Mouse (Mus musculus) gastrocnemius, postnatal 4 days (tissue): ENCODE measurements at regions not wholly inside any gene's neighbourhood (a gene's known extent, or its start where the extent isn't known, plus 50 kb on each side); places are given as distances from the start of the nearest gene placed in this dataset.

Experiments used
- DNase-seq, 2 experiments: peaks; one replicate each; pipeline ENCODE4 v3.0.0; 2021 to 2022; ENCODE audit warnings: low spot score in 2 of 2, mixed read lengths in 2 of 2

DNA sequence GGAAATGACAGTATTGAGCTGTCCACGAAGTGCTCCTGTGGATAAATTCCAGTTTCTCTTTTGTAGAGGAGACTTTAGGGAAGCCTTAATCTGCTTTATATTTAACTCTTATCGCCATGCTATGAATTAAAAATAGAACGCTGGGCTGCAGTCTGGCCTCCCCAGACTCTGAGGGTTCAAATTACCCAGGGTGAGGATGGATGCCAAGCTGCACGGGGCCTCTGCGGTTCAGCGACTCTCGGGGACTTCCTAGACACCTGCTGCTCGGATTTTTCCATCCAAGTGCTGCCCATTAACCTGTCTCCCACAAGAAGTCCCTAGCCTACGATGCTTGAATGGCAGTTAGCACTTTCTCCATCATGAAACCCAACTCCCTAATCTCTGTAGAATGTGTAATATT, 189.3 kb upstream of the Jade1 start:
- DNase-seq, result peak in 1 of 2 experiments; percentile 22

DNA sequence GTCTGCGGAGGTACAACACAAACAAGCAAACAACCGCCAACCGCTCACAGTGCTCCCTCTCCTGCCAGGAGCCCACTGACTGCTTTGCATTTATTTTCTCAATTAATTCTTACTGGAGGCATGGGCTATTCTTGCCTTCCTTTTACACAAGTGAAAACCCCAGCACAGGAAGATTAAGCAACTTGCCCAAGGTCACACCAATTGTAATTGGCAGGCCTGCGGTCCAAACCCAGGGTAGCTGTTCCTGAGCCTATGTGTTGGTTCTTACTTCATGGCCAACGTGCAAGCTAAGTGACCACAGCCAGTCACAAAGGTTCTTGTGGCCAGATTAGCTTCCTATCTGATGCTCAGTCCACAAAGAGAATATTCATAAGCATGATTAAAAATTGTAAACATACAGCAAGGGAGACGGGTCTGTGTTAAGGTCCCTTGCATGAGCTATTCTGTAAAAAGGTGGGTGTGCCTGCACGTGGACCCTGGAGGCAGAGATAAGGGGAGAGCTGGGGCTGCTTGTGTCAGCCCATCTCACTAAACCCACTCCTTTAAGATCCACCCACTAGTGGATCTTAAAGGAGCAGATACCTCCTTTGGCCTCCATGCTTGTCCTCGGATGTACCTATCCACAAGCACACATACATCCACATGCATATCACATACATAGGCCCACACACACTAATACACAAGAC, 190.2 kb upstream of the Jade1 start:
- DNase-seq, result no peak

DNA sequence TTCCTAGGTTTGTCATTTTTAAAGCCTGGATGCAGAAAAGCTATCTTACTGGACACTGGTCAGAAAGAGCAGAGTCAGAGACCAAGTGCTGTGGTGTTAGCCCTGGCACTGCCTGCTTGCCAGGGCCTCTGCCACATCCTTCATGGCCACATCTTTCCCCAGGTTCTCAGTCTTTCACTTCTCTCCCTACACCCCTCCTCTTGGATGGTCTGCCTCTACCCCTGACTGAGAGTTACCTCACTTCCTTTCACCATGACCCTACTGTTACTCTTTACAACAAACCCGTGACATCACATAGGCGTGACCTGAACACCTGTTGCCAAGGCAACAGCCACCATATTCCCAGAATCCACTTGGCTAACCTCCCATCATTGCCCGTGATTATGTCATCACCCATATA, 191.6 kb upstream of the Jade1 start:
- no peak for DNase-seq

DNA sequence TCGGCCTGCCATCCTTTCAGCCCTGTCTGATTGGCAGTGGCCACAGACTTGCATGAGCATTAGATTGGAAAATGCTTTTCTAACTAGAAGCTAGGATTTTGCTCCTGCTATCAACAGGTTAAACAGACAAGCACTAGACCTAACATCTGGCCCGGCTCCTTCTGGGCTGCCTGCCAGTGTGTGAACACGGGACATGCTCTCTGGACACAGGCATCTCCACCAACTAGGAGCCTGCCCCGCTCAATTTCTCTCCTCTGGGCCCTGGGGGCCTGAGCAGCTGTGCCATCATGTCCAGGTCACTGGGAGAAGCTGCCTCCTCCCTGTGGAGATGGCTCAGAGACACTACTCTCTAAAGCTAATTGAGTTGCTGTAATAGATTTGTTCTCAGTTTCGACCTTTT, 195.3 kb upstream of the Jade1 start:
- DNase-seq, result peak in 1 of 2 experiments; percentile 73

DNA sequence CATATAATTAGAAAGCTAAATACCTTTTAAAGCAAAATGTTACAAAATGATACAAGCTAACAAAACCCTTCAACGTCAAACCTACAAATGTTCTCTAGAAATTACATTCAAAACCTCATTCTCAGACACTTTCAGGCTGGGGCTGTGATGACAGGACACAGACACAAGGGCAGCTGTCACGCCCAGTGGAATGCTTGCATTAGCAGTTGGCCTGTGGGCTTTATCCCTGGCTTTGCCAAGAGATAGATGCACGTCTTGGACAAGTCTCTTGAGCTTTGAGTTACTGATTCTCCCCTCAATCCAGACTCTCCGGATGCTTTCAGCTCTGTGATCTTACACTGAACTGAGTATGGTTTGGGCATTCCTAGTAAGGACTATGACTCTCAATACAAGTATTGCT, 196.1 kb upstream of the Jade1 start:
- no peak for DNase-seq

DNA sequence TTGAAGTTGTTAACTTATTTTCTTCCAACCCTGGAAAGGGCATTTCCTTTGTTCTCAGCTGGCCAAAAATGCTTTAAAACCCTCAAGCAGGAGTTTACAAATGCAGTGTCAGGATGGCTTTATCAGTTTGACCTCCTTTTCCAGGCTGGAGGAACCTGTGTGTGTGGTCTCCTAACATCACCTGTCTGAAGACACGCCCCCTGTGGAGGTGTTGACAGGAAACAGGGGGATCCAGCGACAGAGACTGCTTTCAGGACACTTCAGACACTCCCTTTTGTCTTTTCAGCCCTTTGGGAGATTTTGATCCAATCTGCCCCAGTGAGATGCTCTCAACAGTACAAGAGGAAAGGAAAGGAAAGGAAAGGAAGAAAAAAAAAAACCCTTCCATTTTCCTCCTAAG, 202.5 kb upstream of the Jade1 start:
- no peak for DNase-seq

DNA sequence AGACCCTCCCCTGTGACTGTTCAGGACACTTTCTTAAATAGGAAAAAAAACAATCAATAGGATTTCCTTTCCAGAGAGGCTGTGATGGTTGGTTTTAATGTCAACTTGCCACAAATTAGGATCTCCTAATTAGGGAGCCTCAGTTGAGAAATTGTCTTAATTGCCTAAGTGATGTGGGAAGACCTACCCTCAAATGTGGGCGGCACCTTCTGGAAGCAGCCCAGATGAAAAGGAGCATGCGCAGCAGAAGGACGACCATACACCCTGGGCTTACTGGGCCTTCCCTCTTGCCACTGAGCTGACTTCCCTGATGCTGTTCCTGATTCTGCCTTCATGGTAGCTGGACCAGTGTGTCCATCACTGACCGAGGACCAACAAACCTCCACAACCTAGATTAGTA, 203.7 kb upstream of the Jade1 start:
- no peak for DNase-seq

DNA sequence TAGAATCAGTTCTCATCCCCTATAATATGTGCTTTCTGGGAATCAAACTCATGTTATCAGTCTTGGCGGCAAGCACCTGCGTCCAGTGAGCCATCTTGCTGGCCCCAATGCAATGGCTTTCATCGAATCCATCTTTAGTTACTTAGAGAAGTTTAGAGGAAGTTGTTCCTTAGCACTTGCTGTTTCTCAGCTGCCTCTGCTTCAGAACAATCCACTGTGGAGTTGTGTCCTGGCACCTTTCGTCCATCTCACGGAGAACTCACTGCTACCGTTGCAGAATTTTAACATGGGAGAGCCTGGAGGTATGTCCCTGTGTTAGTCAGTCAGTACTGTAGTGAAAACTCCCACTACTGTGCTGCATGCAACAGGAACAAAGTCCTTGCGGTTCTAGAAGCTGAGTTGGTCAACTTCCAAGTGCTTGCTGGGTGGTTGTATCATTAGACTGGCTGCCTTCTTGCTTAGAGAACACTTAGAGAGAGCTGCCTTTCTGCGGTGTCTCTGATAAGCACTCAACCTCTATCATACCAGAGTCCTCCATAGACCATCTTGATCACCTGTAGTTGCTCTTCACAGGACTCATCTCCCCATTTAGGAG, 204.3 kb upstream of the Jade1 start:
- no peak for DNase-seq

DNA sequence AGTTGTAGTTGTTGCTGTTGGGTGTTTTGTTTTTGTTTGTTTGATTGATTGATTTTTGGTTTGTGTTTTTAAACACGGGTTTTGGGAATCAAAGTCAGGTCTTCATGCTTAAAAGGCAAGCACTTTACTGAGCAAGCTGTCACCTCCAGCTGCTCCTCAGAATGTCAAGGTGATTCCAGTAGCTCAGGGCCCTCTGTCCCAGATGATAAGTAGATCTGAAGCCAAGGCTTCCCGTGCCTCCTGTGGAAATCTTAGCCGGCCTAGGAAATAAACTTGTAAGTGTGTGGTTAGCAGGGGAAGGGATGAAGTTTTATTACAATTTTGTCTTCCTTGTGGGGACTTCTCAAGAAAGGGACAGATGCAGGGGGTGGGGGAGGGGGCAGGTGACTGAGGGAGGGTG, 205.2 kb upstream of the Jade1 start:
- no peak for DNase-seq

DNA sequence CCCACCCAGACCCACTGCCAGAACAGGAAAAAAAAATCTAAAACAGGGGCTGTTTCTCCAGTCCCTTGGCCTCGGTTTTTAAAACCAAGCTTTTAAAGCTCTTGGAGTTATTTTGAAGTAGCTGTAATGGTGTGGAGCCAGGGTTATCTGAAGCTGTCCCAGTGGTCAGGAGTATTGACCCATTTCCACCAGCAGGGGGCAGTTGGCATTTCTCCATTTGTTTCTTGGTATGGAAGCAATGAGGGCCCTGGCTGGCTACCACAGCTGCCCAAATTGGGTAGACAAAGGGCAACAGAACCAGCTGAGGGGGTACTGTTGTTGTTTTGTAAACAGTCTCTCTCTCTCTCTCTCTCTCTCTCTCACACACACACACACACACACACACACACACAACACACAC, 206.7 kb upstream of the Jade1 start:
- DNase-seq, result peak in 1 of 2 experiments; percentile 29

DNA sequence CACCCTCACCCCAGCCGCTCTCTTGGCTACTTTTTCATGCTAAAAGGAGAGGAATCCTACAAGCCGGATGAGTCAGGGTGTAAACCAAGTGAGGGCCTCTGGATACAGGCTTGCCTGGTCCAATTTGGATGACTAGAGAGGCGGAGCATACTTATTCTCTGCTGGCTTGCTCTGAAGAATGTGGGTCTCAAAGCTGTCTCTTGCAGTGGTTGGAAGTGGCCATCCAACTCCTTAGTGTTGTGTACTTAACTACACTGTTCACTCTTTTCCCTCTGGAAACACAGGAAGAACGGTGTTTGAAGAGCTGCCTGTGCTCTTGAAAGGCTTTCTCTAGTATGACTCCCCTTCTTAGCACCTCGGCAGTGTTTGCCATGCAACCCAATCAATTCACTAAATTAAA, 208.7 kb upstream of the Jade1 start:
- DNase-seq, result no peak

DNA sequence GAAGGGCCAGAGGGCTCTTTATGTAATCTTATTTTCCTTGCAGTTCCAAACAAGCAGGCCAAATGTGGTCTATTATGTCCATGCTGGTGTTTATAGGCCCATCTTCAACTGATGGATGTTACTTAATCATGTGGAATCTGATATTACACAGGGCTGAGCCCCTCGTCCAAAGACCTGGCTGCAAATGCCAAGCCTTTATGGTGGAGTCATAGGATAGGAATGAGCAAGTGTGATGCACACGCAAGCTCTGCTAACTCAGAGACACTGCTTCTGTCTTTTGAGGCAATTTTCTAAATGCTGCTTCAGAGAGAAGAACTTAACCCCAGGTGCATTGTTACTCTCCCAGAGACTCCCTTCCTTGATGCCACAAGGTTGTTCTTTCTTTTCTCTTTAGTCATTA, 212.1 kb upstream of the Jade1 start:
- no peak for DNase-seq

DNA sequence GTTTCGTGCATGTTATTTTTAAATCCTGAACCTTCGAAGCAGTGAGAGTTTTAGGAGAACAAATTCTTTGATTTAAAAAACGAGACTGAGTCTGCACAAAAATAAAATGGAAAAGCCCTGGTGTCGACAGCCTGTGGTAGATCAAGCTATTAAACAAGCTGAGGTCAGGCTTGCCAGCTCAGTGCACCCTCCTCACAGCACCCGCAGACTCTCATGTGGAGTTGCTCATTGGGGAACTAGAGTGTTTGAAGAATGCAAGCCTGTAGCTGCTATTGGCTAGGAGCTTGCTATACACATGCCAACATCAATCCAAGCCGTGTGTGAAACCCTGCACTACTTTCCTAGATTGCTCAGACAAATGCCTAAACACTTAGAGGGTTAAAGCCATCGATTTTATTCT, 223.1 kb upstream of the Jade1 start:
- no peak for DNase-seq

DNA sequence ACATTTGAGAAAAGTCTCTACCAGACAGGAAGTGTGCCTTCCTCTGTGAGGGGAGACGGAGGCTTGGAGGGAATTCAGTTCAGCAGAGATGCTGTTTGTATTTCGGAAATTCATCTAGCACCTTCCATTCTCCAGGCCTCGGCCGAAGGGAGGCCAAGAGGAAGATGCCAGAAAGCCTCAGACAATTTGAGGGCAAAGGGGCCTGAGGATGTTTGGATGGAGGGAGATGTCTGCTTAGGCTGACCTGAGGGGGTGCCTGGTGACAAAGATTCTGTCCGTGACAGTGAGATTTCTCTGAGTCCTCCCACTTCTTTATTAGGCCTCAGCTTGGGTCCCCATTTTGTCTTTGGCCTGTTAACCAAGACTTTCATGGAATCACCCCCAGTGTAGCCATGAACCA, 225.2 kb upstream of the Jade1 start:
- DNase-seq, result no peak

DNA sequence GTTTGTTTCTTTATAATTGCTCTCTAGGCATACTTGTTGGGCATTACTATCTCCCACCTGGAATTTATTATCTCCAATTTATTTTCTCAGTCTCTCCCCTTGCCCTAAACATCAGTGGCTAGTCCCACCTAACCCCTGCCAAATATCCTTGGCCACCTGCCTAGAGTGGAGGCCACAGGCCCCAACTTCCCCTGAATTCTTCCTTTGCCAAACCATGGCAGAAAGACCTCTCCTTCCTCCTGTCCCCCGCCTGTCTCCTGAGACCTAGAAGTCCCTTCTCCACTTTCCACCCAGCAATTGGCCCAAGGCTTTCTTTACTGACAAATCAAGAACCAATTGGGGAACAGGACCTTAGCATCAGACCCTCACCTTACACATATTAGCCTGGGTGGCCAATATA, 226.7 kb upstream of the Jade1 start:
- DNase-seq, result no peak

DNA sequence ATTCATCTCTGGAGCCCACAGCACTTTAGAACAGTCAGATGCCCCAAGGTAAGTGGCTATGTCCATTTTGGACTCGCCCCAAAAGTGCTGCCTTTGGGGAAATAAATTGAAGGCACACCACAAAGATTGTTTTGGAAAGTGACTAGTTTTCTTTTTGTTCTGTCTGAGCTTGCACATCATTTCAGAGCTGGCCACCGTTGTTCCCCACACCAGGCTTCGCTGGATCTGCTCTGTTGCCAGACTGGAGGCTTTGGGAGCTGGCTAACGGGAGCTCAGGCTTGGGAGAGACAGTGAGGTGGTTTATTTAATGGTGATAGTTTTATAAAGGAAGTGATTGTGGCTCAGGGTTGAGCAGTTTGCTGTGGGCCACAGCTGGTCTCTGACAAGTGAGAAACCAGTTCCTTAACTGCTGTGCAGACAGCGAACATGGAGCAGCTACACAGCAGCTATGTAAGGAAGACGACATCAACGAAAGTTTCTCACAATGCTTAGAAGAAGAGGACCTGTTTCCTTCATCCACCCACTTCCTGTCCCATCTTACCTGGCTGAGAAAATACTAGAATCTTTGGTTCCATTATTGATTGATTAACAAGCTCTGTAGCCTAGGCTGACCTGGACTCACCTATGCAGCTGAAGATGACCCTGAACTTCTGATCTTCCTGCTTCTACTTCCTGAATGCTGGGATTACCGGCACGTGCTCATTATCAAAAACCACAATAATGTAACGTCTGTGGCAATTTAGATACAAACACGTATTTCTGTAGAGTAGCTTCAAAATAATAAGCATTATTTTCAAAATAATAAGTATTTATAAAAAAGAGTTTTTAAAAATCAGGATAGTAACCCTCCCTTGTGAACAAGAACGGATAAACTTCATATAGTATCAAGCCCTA, 229.1 kb upstream of the Jade1 start:
- DNase-seq, result peak in 1 of 2 experiments; percentile 16

DNA sequence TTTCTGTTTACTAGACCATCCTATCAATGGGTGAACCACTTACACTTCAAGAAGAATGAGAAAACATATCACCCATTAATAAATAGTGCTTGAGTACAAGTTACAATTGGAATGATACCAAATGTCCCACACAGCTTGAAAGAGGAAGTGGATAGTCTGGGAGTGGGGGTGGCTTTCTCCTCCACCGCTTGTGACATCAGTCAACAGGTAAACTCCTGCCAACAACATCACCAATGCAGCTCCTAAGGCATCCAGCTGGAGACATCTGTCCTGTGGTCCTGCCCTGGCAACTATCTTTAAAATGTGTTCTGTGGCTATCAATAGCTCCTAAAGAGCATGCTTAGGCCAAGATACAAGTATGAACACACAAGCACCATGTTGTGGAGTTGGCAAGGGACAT, 233.7 kb upstream of the Jade1 start:
- no peak for DNase-seq

DNA sequence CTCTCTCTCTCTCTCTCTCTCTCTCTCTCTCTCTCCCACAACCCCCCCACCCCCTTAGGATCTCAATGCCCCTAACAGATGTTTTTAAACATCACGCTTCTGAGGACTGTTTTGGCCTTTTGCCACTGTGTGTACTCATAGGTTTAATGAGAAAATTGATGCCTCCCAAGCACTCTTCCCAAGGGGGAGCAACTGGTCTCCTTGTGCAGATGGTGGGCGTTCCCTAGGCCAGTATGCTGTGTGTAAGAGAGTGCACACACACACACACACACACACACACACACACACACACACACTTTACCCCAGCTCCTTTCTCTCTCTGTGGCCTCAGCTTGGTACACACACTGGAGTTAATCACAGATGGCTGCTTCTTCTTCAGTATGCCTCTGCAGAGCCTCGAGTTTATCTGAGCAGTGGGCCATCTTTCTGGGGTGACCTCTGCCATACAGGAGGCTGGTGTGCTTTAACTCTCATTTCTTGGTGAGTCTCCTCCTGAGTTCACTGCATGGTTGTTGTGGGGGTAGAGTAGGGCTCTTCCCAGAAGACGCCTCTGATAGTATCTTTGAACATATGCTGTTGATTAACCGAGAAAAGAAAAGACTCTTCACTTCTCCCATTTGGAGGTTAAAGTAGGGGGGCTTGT, 236.2 kb upstream of the Jade1 start:
- DNase-seq, result peak in 1 of 2 experiments; percentile 17

DNA sequence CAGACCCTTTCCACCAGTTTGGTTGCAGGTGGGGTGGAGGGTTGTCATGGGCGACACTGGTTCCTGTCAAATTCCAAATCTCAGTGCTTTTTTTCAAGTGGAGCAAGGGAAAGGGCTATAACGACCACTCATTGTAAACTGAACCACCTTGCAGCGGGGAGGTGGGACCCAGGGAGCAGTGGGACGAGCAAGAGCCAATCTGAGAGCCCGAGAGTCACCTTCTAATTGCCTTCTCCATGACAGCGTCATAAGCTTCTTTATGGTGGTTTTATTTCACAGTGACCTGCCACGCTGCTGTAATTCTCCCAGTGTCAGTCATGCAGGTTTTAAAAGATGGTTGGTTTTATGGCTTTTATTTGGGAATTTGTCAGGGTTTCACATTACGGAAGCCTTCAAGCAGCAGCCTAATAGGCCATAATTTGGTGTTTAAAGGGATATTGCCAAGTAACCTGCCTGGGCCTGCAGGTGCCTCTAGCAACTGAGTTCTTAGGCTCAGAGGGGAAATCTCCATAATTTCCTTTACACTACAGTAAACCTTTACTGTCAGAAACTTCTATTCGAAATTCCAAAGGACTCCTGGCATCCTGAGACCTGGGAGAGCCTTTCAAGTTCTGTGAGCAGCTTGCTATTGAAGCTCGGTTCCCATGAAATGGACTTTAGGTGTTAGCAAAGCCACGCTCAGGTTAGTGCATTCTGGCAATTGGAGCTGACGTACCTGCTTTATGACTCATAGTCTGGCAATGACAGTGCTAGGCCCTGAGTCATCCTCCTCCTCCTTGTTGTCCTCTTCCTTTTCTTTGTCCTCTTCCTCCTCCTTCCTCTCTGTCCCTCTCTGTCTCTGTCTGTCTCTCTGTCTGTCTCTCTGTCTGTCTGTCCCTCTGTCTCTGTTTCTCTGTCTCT, 235.6 kb upstream of the Pgrmc2 start:
- no peak for DNase-seq

DNA sequence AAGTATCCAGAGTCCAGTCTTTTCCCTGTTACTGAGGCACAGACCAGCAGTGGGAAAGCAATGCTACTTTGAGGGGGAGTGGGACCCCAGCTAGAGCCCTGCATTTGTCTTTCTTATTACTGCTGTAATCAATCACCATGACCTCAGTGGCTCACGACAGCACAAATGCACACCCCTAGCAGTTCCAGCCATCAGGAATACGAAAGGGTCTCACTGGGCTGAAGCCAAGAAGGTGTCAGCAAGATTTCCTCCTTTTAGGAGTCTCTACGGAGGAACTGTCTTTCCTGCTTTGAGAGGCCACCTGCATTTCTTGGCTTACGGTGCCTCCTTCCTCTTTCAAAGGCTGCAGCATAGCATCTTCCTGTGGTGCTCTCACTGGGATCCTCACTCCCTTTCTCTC, 234.3 kb upstream of the Pgrmc2 start:
- DNase-seq, result no peak

DNA sequence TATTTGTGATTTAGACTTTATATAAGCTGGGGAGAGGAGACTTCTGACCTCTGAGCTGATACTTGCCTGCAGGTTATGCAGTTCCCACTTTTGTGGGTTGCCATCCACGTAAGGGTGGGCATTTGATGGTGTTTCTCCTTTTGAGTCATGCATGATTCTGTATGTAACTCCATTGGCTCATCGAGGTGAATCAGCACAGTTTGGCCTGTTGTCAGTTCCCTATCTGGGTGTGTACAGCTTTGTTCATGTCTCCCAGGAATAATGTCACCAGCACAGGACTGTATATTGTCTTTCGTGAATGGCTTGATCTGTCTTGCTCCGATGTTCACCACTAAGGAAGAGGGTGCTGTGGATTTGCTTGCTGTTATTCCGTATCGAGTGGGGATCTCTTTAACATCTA, 229.6 kb upstream of the Pgrmc2 start:
- no peak for DNase-seq
